Mouse (Mus musculus) lung, postnatal 25 days (tissue): ENCODE measurements at regions not wholly inside any gene's neighbourhood (a gene's known extent, or its start where the extent isn't known, plus 50 kb on each side); places are given as distances from the start of the nearest gene placed in this dataset.

ENCODE experiments used
- DNase-seq: peaks from one replicate; pipeline ENCODE4 v3.0.0; 2022; ENCODE audit warnings: low spot score

- peak; percentile 61 for DNase-seq
These were observed 142.4 kb downstream of the Mtx3 start for GRCm38 (mm10) chr13:92986719-92987553.

GRCm38 (mm10) chr13:92987691-92988090 lies 143.1 kb downstream of the Mtx3 start:
- no peak for DNase-seq

GRCm38 (mm10) chr13:92988600-92988999 lies 144.0 kb downstream of the Mtx3 start:
- no peak for DNase-seq

- DNase-seq: no peak
These were observed 146.0 kb downstream of the Mtx3 start for GRCm38 (mm10) chr13:92990316-92991206.
